Mouse (Mus musculus) CD4-positive, CD25-positive, alpha-beta regulatory T cell, adult 4 months (primary cell): ENCODE data around the gene Edem3. TPM values are rescaled to one million over a fixed set of nuclear protein-coding genes. Genes with fewer than 3 reads are reported as not detected.

ENCODE experiments used
- polyA plus RNA-seq, 2 experiments: library from polyadenylated mRNA; unstranded; fragments of 100-300 nt; shearing (Covaris generic); gene quantifications; one replicate each; pipeline ENCODE4 v1.2.1; 2017

The Edem3 gene
- polyA plus RNA-seq, 2 experiments from 2014 or later: 3.1 to 4.8 TPM

Other genes starting within 250 kb of the Edem3 start
- gene Fam129a, start 184.2 kb upstream of the Edem3 start, polyA plus RNA-seq: 10 to 100 TPM; 55.3 to 74.9 TPM